Mouse (Mus musculus): Measurements from ENCODE around the gene Pdzk1ip1. TPM values are rescaled to one million over a fixed set of nuclear protein-coding genes. Genes with fewer than 3 reads are reported as not detected.

Pdzk1ip1 gene
- total RNA-seq, 1 experiment, result 1.1 TPM

- Histone ChIP-seq H3K4me1 (ENCODE audit: control insufficient read depth in 2 of 2, insufficient read depth in 2 of 2, low read length in 2 of 2, poor library complexity in 1 of 2) (peaks cover 0 to 5% of the 10 kb centered on the region in 2 experiments; a peak in 1 of 4 replicates), H3K9ac (ENCODE audit: insufficient read depth, low read depth, low read length, poor library complexity, severe bottlenecking) (no peak overlapping the region), H3K27ac (ENCODE audit: insufficient read depth, low read depth, low read length, poor library complexity, severe bottlenecking) (no peak overlapping the region), H3K36me3 (ENCODE audit: control insufficient read depth, insufficient read depth, low read length, poor library complexity, severe bottlenecking) (no peaks in the 10 kb centered on the region), H3K4me3 (ENCODE audit: insufficient read depth in 1 of 2, low read depth in 1 of 2, low read length in 2 of 2, poor library complexity in 1 of 2, severe bottlenecking in 1 of 2) (no peak overlapping the region), H3K9me3 (ENCODE audit: control insufficient read depth, insufficient read depth, low read depth, low read length) (no peaks in the 10 kb centered on the region)
- in situ Hi-C loops (cut with MboI; ENCODE audit: low sequenced_read_pairs in 2 of 2, unreplicated experiment in 2 of 2), result no loop called here
- DNase-seq (ENCODE audit: low read depth, low spot score), result no peak
- no peak for TF ChIP-seq ZC3H11A (IDR thresholded peaks at IDR 0.05; ENCODE audit: borderline replicate concordance, low read depth, low read length)
Measured at GRCm38 (mm10) chr4:115085522-115086095, 2.9 kb upstream of the Pdzk1ip1 start.

- TF ChIP-seq ZNF384 (IDR thresholded peaks at IDR 0.05; ENCODE audit: low read depth, low read length) (no peak), HCFC1 (IDR thresholded peaks at IDR 0.05; ENCODE audit: borderline replicate concordance, insufficient read depth, low read length) (no peak), MAFK (IDR thresholded peaks at IDR 0.05; ENCODE audit: insufficient read depth, low read depth, low read length) (no peak), ZC3H11A (IDR thresholded peaks at IDR 0.05; ENCODE audit: borderline replicate concordance, low read depth, low read length) (no peak), CHD2 (IDR thresholded peaks at IDR 0.05; ENCODE audit: low read depth, low read length) (no peak)
- H3K4me3 ChIP-seq (ENCODE audit: insufficient read depth in 1 of 2, low read depth in 1 of 2, low read length in 2 of 2, poor library complexity in 1 of 2, severe bottlenecking in 1 of 2), result no peak overlapping the region
- H3K27ac ChIP-seq (ENCODE audit: insufficient read depth, low read depth, low read length, poor library complexity, severe bottlenecking), result no peak overlapping the region
- no peak for DNase-seq (ENCODE audit: low read depth, low spot score)
- H3K36me3 ChIP-seq (ENCODE audit: control insufficient read depth, insufficient read depth, low read length, poor library complexity, severe bottlenecking), result no peaks in the 10 kb centered on the region
- H3K4me1 ChIP-seq (ENCODE audit: control insufficient read depth in 2 of 2, insufficient read depth in 2 of 2, low read length in 2 of 2, poor library complexity in 1 of 2), result peaks cover 0 to 7% of the 10 kb centered on the region in 2 experiments; a peak in 1 of 4 replicates
- H3K9ac ChIP-seq (ENCODE audit: insufficient read depth, low read depth, low read length, poor library complexity, severe bottlenecking), result no peak overlapping the region
- in situ Hi-C loops (cut with MboI; ENCODE audit: low sequenced_read_pairs in 2 of 2, unreplicated experiment in 2 of 2), result no loop called here
- H3K9me3 ChIP-seq (ENCODE audit: control insufficient read depth, insufficient read depth, low read depth, low read length), result no peaks in the 10 kb centered on the region
Measured at GRCm38 (mm10) chr4:115086257-115086656, 2.3 kb upstream of the Pdzk1ip1 start.

- H3K9me3 ChIP-seq (ENCODE audit: control insufficient read depth, insufficient read depth, low read depth, low read length), result no peaks in the 10 kb centered on the region
- in situ Hi-C loops (cut with MboI; ENCODE audit: low sequenced_read_pairs in 2 of 2, unreplicated experiment in 2 of 2), result no loop called here
- H3K36me3 ChIP-seq (ENCODE audit: control insufficient read depth, insufficient read depth, low read length, poor library complexity, severe bottlenecking), result no peaks in the 10 kb centered on the region
- no peak overlapping the region for H3K27ac ChIP-seq (ENCODE audit: insufficient read depth, low read depth, low read length, poor library complexity, severe bottlenecking)
- TF ChIP-seq ZC3H11A (IDR thresholded peaks at IDR 0.05; ENCODE audit: borderline replicate concordance, low read depth, low read length), result no peak
- TF ChIP-seq HCFC1 (IDR thresholded peaks at IDR 0.05; ENCODE audit: borderline replicate concordance, insufficient read depth, low read length), result no peak
- no peak for TF ChIP-seq CHD2 (IDR thresholded peaks at IDR 0.05; ENCODE audit: low read depth, low read length)
- TF ChIP-seq ZNF384 (IDR thresholded peaks at IDR 0.05; ENCODE audit: low read depth, low read length), result no peak
- no peak for TF ChIP-seq MAFK (IDR thresholded peaks at IDR 0.05; ENCODE audit: insufficient read depth, low read depth, low read length)
- no peak overlapping the region for H3K4me3 ChIP-seq (ENCODE audit: insufficient read depth in 1 of 2, low read depth in 1 of 2, low read length in 2 of 2, poor library complexity in 1 of 2, severe bottlenecking in 1 of 2)
- no peak for DNase-seq (ENCODE audit: low read depth, low spot score)
- H3K4me1 ChIP-seq (ENCODE audit: control insufficient read depth in 2 of 2, insufficient read depth in 2 of 2, low read length in 2 of 2, poor library complexity in 1 of 2), result peaks cover 0 to 7% of the 10 kb centered on the region in 2 experiments; a peak in 1 of 4 replicates
- no peak overlapping the region for H3K9ac ChIP-seq (ENCODE audit: insufficient read depth, low read depth, low read length, poor library complexity, severe bottlenecking)
Measured at GRCm38 (mm10) chr4:115086763-115087415, 1.6 kb upstream of the Pdzk1ip1 start.

- H3K4me3 ChIP-seq (ENCODE audit: insufficient read depth in 1 of 2, low read depth in 1 of 2, low read length in 2 of 2, poor library complexity in 1 of 2, severe bottlenecking in 1 of 2), result no peak overlapping the region
- no peak for DNase-seq (ENCODE audit: low read depth, low spot score)
- TF ChIP-seq CHD2 (IDR thresholded peaks at IDR 0.05; ENCODE audit: low read depth, low read length), result no peak
- TF ChIP-seq ZNF384 (IDR thresholded peaks at IDR 0.05; ENCODE audit: low read depth, low read length), result no peak
Measured at GRCm38 (mm10) chr4:115090592-115090991, 2.1 kb downstream of the Pdzk1ip1 start.

GRCm38 (mm10) chr4:115091806-115092205 lies 3.3 kb downstream of the Pdzk1ip1 start:
- Histone ChIP-seq H3K27ac (ENCODE audit: insufficient read depth, low read depth, low read length, poor library complexity, severe bottlenecking) (no peak overlapping the region), H3K9me3 (ENCODE audit: control insufficient read depth, insufficient read depth, low read depth, low read length) (no peaks in the 10 kb centered on the region), H3K36me3 (ENCODE audit: control insufficient read depth, insufficient read depth, low read length, poor library complexity, severe bottlenecking) (no peaks in the 10 kb centered on the region), H3K4me1 (ENCODE audit: control insufficient read depth in 2 of 2, insufficient read depth in 2 of 2, low read length in 2 of 2, poor library complexity in 1 of 2) (peaks cover 2 to 16% of the 10 kb centered on the region in 2 experiments; a peak in 2 of 4 replicates), H3K4me3 (ENCODE audit: insufficient read depth in 1 of 2, low read depth in 1 of 2, low read length in 2 of 2, poor library complexity in 1 of 2, severe bottlenecking in 1 of 2) (no peak overlapping the region), H3K9ac (ENCODE audit: insufficient read depth, low read depth, low read length, poor library complexity, severe bottlenecking) (no peak overlapping the region)
- TF ChIP-seq ZNF384 (IDR thresholded peaks at IDR 0.05; ENCODE audit: low read depth, low read length) (no peak), MAFK (IDR thresholded peaks at IDR 0.05; ENCODE audit: insufficient read depth, low read depth, low read length) (no peak), HCFC1 (IDR thresholded peaks at IDR 0.05; ENCODE audit: borderline replicate concordance, insufficient read depth, low read length) (no peak), CHD2 (IDR thresholded peaks at IDR 0.05; ENCODE audit: low read depth, low read length) (no peak), ZC3H11A (IDR thresholded peaks at IDR 0.05; ENCODE audit: borderline replicate concordance, low read depth, low read length) (no peak)
- no peak for DNase-seq (ENCODE audit: low read depth, low spot score)
- in situ Hi-C loops (cut with MboI; ENCODE audit: low sequenced_read_pairs in 2 of 2, unreplicated experiment in 2 of 2), result no loop called here

More at GRCm38 (mm10) chr4:115090592-115090991, 2.1 kb downstream of the Pdzk1ip1 start:
- H3K9ac ChIP-seq (ENCODE audit: insufficient read depth, low read depth, low read length, poor library complexity, severe bottlenecking), result no peak overlapping the region
- H3K36me3 ChIP-seq (ENCODE audit: control insufficient read depth, insufficient read depth, low read length, poor library complexity, severe bottlenecking), result no peaks in the 10 kb centered on the region
- no peaks in the 10 kb centered on the region for H3K9me3 ChIP-seq (ENCODE audit: control insufficient read depth, insufficient read depth, low read depth, low read length)
- peaks cover 0 to 9% of the 10 kb centered on the region in 2 experiments; a peak in 1 of 4 replicates for H3K4me1 ChIP-seq (ENCODE audit: control insufficient read depth in 2 of 2, insufficient read depth in 2 of 2, low read length in 2 of 2, poor library complexity in 1 of 2)
- in situ Hi-C loops (cut with MboI; ENCODE audit: low sequenced_read_pairs in 2 of 2, unreplicated experiment in 2 of 2), result no loop called here
- H3K27ac ChIP-seq (ENCODE audit: insufficient read depth, low read depth, low read length, poor library complexity, severe bottlenecking), result no peak overlapping the region

All from ES-E14 (cell line).